8 mouse cellular contexts compared by ENCODE assay signal in the genomic region with DNA sequence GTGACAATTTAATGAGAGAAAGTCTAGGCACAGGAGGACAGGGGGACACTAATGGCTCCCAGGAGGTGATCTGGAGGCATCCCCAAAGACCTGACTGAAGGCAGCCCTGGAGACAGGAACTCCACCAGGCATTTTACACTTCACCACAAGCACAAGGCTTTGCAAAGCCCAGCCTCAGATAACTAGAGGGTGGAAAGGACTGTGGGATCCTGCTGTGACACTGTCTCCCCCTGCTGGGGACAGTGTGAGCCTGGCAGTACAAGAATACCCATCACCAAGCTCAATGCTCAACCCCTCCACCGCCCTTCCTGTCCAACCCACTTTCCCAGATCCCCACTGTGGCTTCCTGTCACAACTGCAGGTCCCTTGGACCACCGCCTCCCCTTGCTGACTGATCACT.
A peak's percentile ranks its signal among the peaks of the same experiment; 100 is the strongest.
DNase-seq lines count a peak whose midpoint lies in the region; ATAC-seq and TF ChIP-seq lines count a peak whose summit lies in the region.

No protein-coding gene starts in this region.

- H3K36me3 ChIP-seq in ES-Bruce4 (ENCODE audit: control insufficient read depth, insufficient read depth, low read length, poor library complexity, severe bottlenecking), result no peaks in the 10 kb centered on the region
- H3K36me3 ChIP-seq in midbrain, embryonic 10.5 days, result no peaks in the 10 kb centered on the region

- TF ChIP-seq POLR2A in ES-Bruce4 (IDR thresholded peaks at IDR 0.05; ENCODE audit: insufficient read depth, low read length), result no peak

- H3K9ac ChIP-seq in ES-Bruce4 (ENCODE audit: low read depth, poor library complexity, severe bottlenecking), result no peak overlapping the region

- no peak overlapping the region for H3K27ac ChIP-seq in ES-Bruce4 (ENCODE audit: insufficient read depth, low read length)
- H3K27ac ChIP-seq in layer of hippocampus, adult 2 months, result no peak overlapping the region
- H3K27ac ChIP-seq in midbrain, embryonic 10.5 days (replicated peaks), result no peak overlapping the region; the same call in 1 of the 2 replicates

- H3K4me1 ChIP-seq in ES-Bruce4 (ENCODE audit: control insufficient read depth, insufficient read depth, low read length), result no peaks in the 10 kb centered on the region
- peaks cover 34% of the 10 kb centered on the region for H3K4me1 ChIP-seq in midbrain, embryonic 10.5 days

- no peaks in the 10 kb centered on the region for H3K9me3 ChIP-seq in ES-Bruce4 (replicated peaks; ENCODE audit: control insufficient read depth, insufficient read depth, low read length, poor library complexity, severe bottlenecking)
- no peaks in the 10 kb centered on the region for H3K9me3 ChIP-seq in midbrain, embryonic 10.5 days (replicated peaks)

- H3K4me3 ChIP-seq in ES-Bruce4 (ENCODE audit: low read depth, low read length), result no peak overlapping the region
- H3K4me3 ChIP-seq in layer of hippocampus, adult 2 months, result no peak overlapping the region
- H3K4me3 ChIP-seq in midbrain, embryonic 10.5 days, result no peak overlapping the region

- peak; percentile 10 for DNase-seq in 3134 (ENCODE audit: extremely low read depth, insufficient read length, low spot score)
- DNase-seq in cerebellum, postnatal 10 days, result peak; percentile 55 to 70
- DNase-seq in frontal cortex, postnatal 10 days (ENCODE audit: low spot score in 2 of 2), result peak; percentile 54 to 65
- DNase-seq in layer of hippocampus, adult 2 months (ENCODE audit: low spot score in 2 of 2), result peak; percentile 71 to 73
- peak; percentile 54 for DNase-seq in midbrain, embryonic 10.5 days (ENCODE audit: low spot score)
- DNase-seq in natural killer cell, adult 2 months (ENCODE audit: low spot score in 2 of 2), result no peak

- H3K27me3 ChIP-seq in ES-Bruce4 (ENCODE audit: control insufficient read depth, insufficient read depth, low read length, poor library complexity, severe bottlenecking), result no peaks in the 10 kb centered on the region
- peaks cover 47% of the 10 kb centered on the region for H3K27me3 ChIP-seq in midbrain, embryonic 10.5 days (ENCODE audit: low read depth, poor library complexity, severe bottlenecking)

- peak; percentile 63 for TF ChIP-seq CTCF in ES-Bruce4 (IDR thresholded peaks at IDR 0.05; ENCODE audit: low read depth, low read length)
- peak; percentile 94 for TF ChIP-seq CTCF in layer of hippocampus, adult 2 months (conservative IDR thresholded peaks at IDR 0.05)

- no peak for TF ChIP-seq EP300 in ES-Bruce4 (IDR thresholded peaks at IDR 0.05; ENCODE audit: insufficient read depth, low read depth, low read length)

- 40% methylated on average over 2 of the region's 2 CpGs for WGBS in midbrain, embryonic 10.5 days

- no peak for ATAC-seq in monocyte, adult 5-6 weeks (replicated peaks; ENCODE audit: insufficient number of reproducible peaks, low FRiP score, low TSS enrichment, poor library complexity, severe bottlenecking)

Comparison
In these comparisons a context has a peak if more than half of its experiments do, and no peak if none do; other contexts are left out.
1. DNase-seq: peak in 3134 (single experiment), cerebellum, postnatal 10 days (2 of 2), frontal cortex, postnatal 10 days (2 of 2), layer of hippocampus, adult 2 months (2 of 2) and midbrain, embryonic 10.5 days (single experiment); none in natural killer cell, adult 2 months (0 of 2).